Mouse (Mus musculus) liver, embryonic 11.5 days (tissue): ENCODE data around the gene Tbc1d17. TPM values are rescaled to one million over a fixed set of nuclear protein-coding genes. Genes with fewer than 3 reads are reported as not detected.

ENCODE experiments used
- ATAC-seq: fragments of 200-750 bp; cut with Nextera tagmentation; replicated peaks from 2 replicates; pipeline ENCODE4 v1.8.0; 2017; ENCODE audit warnings: moderate number of reproducible peaks, mild to moderate bottlenecking, moderate TSS enrichment, moderate library complexity; ENCODE audit not compliant: low FRiP score
- DNase-seq: peaks from one replicate; pipeline ENCODE4 v3.0.0-alpha.2; 2017; ENCODE audit warnings: low spot score
- H3K27ac ChIP-seq: fragments of 300-500 bp; sonication (generic); 2 replicates; pipeline ENCODE4 v1.5.1; 2014; ENCODE audit warnings: mild to moderate bottlenecking, low read depth, low read length, control low read depth
- H3K27me3 ChIP-seq: fragments of 300-500 bp; sonication (generic); replicated peaks from 2 replicates; pipeline ENCODE4 v1.6.1; 2014; ENCODE audit warnings: low read length, mixed read lengths; ENCODE audit not compliant: control insufficient read depth, insufficient read depth
- H3K36me3 ChIP-seq: fragments of 300-500 bp; sonication (generic); 2 replicates; pipeline ENCODE4 v1.6.1; 2014; ENCODE audit warnings: mild to moderate bottlenecking, low read length, moderate library complexity, mixed read lengths; ENCODE audit not compliant: control insufficient read depth, insufficient read depth
- H3K4me1 ChIP-seq: fragments of 300-500 bp; sonication (generic); replicated peaks from 2 replicates; pipeline ENCODE4 v1.6.1; 2014; ENCODE audit warnings: low read length, mixed read lengths; ENCODE audit not compliant: control insufficient read depth, insufficient read depth
- H3K4me2 ChIP-seq: fragments of 300-500 bp; sonication (generic); 2 replicates; pipeline ENCODE4 v1.6.1; 2014; ENCODE audit warnings: mild to moderate bottlenecking, control low read depth, moderate library complexity
- H3K4me3 ChIP-seq: fragments of 300-500 bp; sonication (generic); 2 replicates; pipeline ENCODE4 v1.5.1; 2014; ENCODE audit warnings: low read depth, low read length, control low read depth
- H3K9ac ChIP-seq: fragments of 300-500 bp; sonication (generic); 2 replicates; pipeline ENCODE4 v1.6.1; 2014; ENCODE audit warnings: low read depth, low read length, control low read depth
- H3K9me3 ChIP-seq: fragments of 300-500 bp; sonication (generic); 2 replicates; pipeline ENCODE4 v1.6.1; 2016; ENCODE audit warnings: low read length, inconsistent platforms, mixed read lengths; ENCODE audit not compliant: control insufficient read depth
- WGBS: fragments of 180-500 bp; shearing (Covaris S2); extraction: QIAGEN DNeasy Blood & Tissue Kit; methylation state at CpG from one replicate; pipeline ENCODE4 v1.1.7; 2014; 5-methylcytosine and 5-hydroxymethylcytosine counted together
- polyA plus RNA-seq: library from polyadenylated mRNA; unstranded; fragments of >200 nt; fragmentation: Nextera tagmentation; extraction: Ambion mirVana; gene quantifications from 2 replicates; pipeline ENCODE4 v1.2.1, GENCODE M21; 2014

The Tbc1d17 gene
- polyA plus RNA-seq, 1 experiment from 2014 or later = 53.3 TPM

DNA sequence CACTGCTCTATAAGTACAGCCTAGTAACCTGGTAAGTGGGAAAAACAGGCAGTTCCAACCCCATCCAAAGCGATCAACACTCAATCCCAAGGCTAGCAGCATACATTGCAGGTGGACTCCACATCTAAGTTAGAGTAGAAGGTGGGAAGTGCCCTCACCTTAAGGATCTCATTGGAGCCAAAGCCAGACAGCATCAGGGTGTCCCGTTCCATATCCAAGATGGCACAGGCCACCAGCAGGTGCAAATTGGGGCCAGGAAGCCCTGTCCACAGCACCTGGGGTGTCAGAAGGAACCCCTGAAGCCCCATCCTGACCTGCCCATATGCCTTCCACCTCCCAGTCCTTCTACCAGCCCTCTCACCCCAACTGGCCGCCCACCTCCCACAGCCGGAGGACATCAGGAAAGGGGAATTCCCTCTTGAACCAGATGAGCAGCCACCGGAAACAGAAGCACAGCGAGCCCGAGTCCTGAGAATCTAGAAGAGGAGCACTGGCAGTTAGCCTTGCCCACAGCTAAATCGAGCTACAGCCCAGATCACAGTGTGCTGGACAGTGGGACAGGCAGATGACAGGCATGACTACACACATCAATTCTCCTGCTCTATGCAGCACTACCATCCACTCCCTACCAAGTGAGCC, 6.9 kb downstream of the Tbc1d17 start:
- Histone ChIP-seq H3K9me3 (no peaks in the 10 kb centered on the region), H3K4me3 (no peak overlapping the region), H3K36me3 (peaks cover 37% of the 10 kb centered on the region), H3K27me3 (peaks cover 11% of the 10 kb centered on the region), H3K9ac (no peak overlapping the region), H3K27ac (no peak overlapping the region), H3K4me1 (peaks cover 20% of the 10 kb centered on the region), H3K4me2 (no peak overlapping the region)
- 91% methylated on average over 8 of the region's 8 CpGs for WGBS
- ATAC-seq = no peak
- no peak for DNase-seq

GRCm38 (mm10) chr7:44840426-44840825, 8.5 kb downstream of the Tbc1d17 start:
- WGBS = 50% methylated on average over 14 of the region's 14 CpGs
- ATAC-seq (no peak), DNase-seq (no peak)
- Histone ChIP-seq H3K4me2 (peak overlapping the region; percentile 76), H3K4me3 (no peak overlapping the region), H3K4me1 (peaks cover 20% of the 10 kb centered on the region), H3K27ac (no peak overlapping the region), H3K27me3 (peaks cover 11% of the 10 kb centered on the region), H3K9ac (no peak overlapping the region), H3K9me3 (no peaks in the 10 kb centered on the region), H3K36me3 (peaks cover 24% of the 10 kb centered on the region)

GRCm38 (mm10) chr7:44839491-44840191, 9.2 kb downstream of the Tbc1d17 start:
- Histone ChIP-seq H3K27ac (no peak overlapping the region), H3K4me3 (peak overlapping the region; percentile 43), H3K4me1 (peaks cover 20% of the 10 kb centered on the region), H3K27me3 (peaks cover 11% of the 10 kb centered on the region), H3K9me3 (no peaks in the 10 kb centered on the region), H3K9ac (peak overlapping the region; percentile 52), H3K4me2 (peak overlapping the region; percentile 76), H3K36me3 (peaks cover 22% of the 10 kb centered on the region)
- ATAC-seq (peak; percentile 38; the same call in 1 of the 2 replicates), DNase-seq (peak; percentile 68)
- 3% methylated on average over 58 of the region's 58 CpGs for WGBS

- Histone ChIP-seq H3K36me3 (peaks cover 22% of the 10 kb centered on the region), H3K27me3 (peaks cover 11% of the 10 kb centered on the region), H3K4me1 (peaks cover 20% of the 10 kb centered on the region), H3K27ac (no peak overlapping the region), H3K9ac (peak overlapping the region; percentile 52), H3K4me3 (peak overlapping the region; percentile 43), H3K9me3 (no peaks in the 10 kb centered on the region), H3K4me2 (peak overlapping the region; percentile 76)
- WGBS = 17% methylated on average over 11 of the region's 11 CpGs
- ATAC-seq (no peak), DNase-seq (no peak)
Measured at GRCm38 (mm10) chr7:44839171-44839490, 9.7 kb downstream of the Tbc1d17 start.

DNA sequence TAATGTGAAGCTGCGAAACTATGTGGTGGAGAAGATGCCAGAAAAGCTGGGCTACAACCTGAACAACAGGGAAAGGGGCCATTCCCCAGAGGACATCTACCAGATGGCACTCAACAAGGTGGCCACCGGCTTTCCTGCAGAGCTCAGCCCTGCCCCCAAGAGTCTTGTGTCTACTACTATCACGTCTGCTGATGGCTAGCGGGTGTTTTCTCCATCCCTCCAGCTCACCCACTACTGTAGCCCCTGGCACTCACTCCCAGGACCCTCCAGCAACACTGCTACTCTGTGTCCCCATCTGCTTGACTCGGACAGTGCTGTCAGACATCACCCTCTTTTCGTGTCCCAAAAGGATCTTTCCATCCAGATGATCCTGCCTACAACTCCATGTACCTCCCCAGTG, 10.8 kb downstream of the Tbc1d17 start:
- H3K4me3 ChIP-seq = no peak overlapping the region
- WGBS = 82% methylated on average over 6 of the region's 6 CpGs
- no peak overlapping the region for H3K27ac ChIP-seq
- H3K9ac ChIP-seq = no peak overlapping the region
- no peaks in the 10 kb centered on the region for H3K9me3 ChIP-seq
- no peak overlapping the region for H3K4me2 ChIP-seq
- peaks cover 15% of the 10 kb centered on the region for H3K36me3 ChIP-seq
- H3K27me3 ChIP-seq = peaks cover 11% of the 10 kb centered on the region
- DNase-seq (no peak), ATAC-seq (no peak)
- peaks cover 17% of the 10 kb centered on the region for H3K4me1 ChIP-seq

GRCm38 (mm10) chr7:44836423-44837053, 12.3 kb downstream of the Tbc1d17 start:
- DNase-seq = no peak

DNA sequence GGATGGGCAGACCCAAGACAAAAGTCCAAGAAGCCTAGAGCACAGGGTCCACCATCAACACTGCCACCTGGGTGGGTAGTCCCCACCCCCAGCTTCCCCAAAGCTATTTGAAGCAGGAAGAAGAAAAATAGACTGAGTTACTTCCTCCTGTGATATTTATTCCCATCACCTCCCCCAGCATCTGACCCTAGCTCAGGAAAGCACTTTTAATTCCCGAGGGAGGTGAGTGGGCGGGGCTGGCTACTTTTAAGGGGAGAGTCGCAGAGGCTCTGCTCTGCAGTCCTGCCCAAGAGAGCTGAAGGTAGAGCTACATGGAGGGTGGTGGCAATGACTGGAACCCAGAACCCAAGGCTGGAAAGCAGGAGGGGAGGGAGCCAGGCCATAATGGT, 12.9 kb downstream of the Tbc1d17 start:
- WGBS = 47% methylated on average over 3 of the region's 3 CpGs
- H3K4me2 ChIP-seq = no peak overlapping the region
- H3K36me3 ChIP-seq = peaks cover 8% of the 10 kb centered on the region
- peaks cover 14% of the 10 kb centered on the region for H3K4me1 ChIP-seq
- H3K9me3 ChIP-seq = no peaks in the 10 kb centered on the region
- no peak overlapping the region for H3K27ac ChIP-seq
- peaks cover 11% of the 10 kb centered on the region for H3K27me3 ChIP-seq
- ATAC-seq = no peak
- no peak for DNase-seq
- H3K9ac ChIP-seq = no peak overlapping the region
- no peak overlapping the region for H3K4me3 ChIP-seq

More at GRCm38 (mm10) chr7:44836423-44837053, 12.3 kb downstream of the Tbc1d17 start:
- H3K4me1 ChIP-seq = peaks cover 14% of the 10 kb centered on the region
- H3K4me2 ChIP-seq = no peak overlapping the region
- H3K9me3 ChIP-seq = no peaks in the 10 kb centered on the region
- H3K27ac ChIP-seq = no peak overlapping the region
- peaks cover 11% of the 10 kb centered on the region for H3K27me3 ChIP-seq
- H3K4me3 ChIP-seq = no peak overlapping the region
- peaks cover 4% of the 10 kb centered on the region; the same call in 1 of the 2 replicates for H3K36me3 ChIP-seq
- no peak overlapping the region for H3K9ac ChIP-seq
- 76% methylated on average over 9 of the region's 9 CpGs for WGBS
- no peak for ATAC-seq

DNA sequence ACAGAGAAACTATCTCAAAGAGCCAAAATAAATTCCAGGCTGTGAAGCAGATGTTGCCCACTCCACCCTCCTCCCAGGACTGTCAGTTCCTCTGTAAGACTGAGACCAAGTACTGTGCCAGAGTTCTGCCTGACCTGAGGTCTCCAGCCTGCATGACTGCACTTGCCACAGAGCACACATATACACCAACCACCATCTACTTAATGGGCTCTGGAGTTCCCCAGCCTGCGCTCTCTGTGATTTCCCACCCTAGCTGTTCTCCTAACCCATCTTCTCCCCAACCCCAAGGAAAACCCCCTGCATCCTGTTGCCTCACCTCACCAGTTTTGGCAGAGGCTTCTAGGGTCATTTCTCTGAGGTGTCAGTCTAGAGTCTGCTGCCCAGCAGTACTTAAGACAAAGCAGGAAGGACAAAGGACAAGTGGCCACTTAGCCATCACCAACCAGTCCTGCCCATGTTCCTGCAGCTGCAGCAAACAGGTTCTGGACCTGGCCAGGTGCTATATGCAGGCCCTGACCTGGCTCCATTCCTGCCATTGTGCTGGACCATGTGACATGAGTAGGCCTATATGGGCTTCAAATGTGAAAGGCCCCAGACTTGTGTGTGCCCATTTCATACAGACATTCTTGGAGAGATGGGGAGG, 13.4 kb downstream of the Tbc1d17 start:
- Histone ChIP-seq H3K4me2 (no peak overlapping the region), H3K4me1 (peaks cover 14% of the 10 kb centered on the region), H3K9me3 (no peaks in the 10 kb centered on the region), H3K27ac (no peak overlapping the region), H3K9ac (no peak overlapping the region), H3K4me3 (no peak overlapping the region), H3K27me3 (peaks cover 11% of the 10 kb centered on the region), H3K36me3 (peaks cover 10% of the 10 kb centered on the region)
- ATAC-seq (no peak), DNase-seq (no peak)
- 88% methylated on average over 1 of the region's 1 CpGs for WGBS
